Mouse (Mus musculus): ENCODE data around the gene Car14.

Car14 gene

GRCm38 (mm10) chr3:95856115-95856514, 48.4 kb downstream of the Car14 start:
- DNase-seq (ENCODE audit: low spot score) = no peak

GRCm38 (mm10) chr3:95855502-95856089, 48.9 kb downstream of the Car14 start, which contains the start of gene Prpf3:
TSS of gene Prpf3 (minus strand) at chr3:95855885.
- DNase-seq (ENCODE audit: low spot score) = peak; percentile 90

GRCm38 (mm10) chr3:95851317-95851716, 53.2 kb downstream of the Car14 start:
- no peak for DNase-seq (ENCODE audit: low spot score)

- no peak for DNase-seq (ENCODE audit: low spot score)
These were observed 53.9 kb downstream of the Car14 start for GRCm38 (mm10) chr3:95850611-95851010.
